Mouse (Mus musculus) CH12.LX (cell line): ENCODE data around the gene Pkn1.

Experiments
- CTCF ChIP-seq, 2 experiments: IDR thresholded peaks in 1 of 2; conservative IDR thresholded peaks in 1 of 2; 2 replicates each; pipeline ENCODE4 v1.5.1; 2011 to 2012; ENCODE audit warnings: low read depth in 2 of 2, low read length in 2 of 2, improper control_type of control experiment in 1 of 2, inconsistent platforms in 1 of 2, mild to moderate bottlenecking in 1 of 2, moderate library complexity in 1 of 2
- HCFC1 ChIP-seq: IDR thresholded peaks from 2 replicates; pipeline ENCODE4 v1.6.1; 2012; ENCODE audit warnings: low read depth, mild to moderate bottlenecking, inconsistent platforms, low read length, improper control_type of control experiment
- MEF2A ChIP-seq: IDR thresholded peaks from 2 replicates; pipeline ENCODE4 v1.6.1; 2014; ENCODE audit warnings: low read depth, mild to moderate bottlenecking, inconsistent platforms, low read length, improper control_type of control experiment, borderline replicate concordance
- POLR2A ChIP-seq: IDR thresholded peaks from 2 replicates; pipeline ENCODE4 v1.6.1; 2011; ENCODE audit warnings: low read depth, mild to moderate bottlenecking, improper control_type of control experiment, low read length

GRCm38 (mm10) chr8:83725521-83726102 is 26.6 kb upstream of the Pkn1 start:
- TF ChIP-seq CTCF (conservative IDR thresholded peaks at IDR 0.05 in 1 of 2, IDR thresholded peaks at IDR 0.05 in 1 of 2; ENCODE audit: low read depth in 2 of 2, low read length in 2 of 2) (no peak), POLR2A (no peak), HCFC1 (no peak), MEF2A (no peak)
